Mouse (Mus musculus) neural tube, embryonic 14.5 days (tissue): ENCODE data around the gene Rangrf. TPM values are rescaled to one million over a fixed set of nuclear protein-coding genes. Genes with fewer than 3 reads are reported as not detected.
"Not testable (repeated sequence)": the region's sequence is repeated elsewhere in the genome, so short reads cannot be mapped to it uniquely, and the experiment has no call there.

ENCODE experiments used
- ATAC-seq: fragments of 200-750 bp; cut with Nextera tagmentation; 2 replicates; pipeline ENCODE4 v1.8.0; 2017; ENCODE audit warnings: low read depth, mild to moderate bottlenecking, moderate TSS enrichment, moderate library complexity
- H3K27ac ChIP-seq: fragments of 300-500 bp; sonication (generic); 2 replicates; pipeline ENCODE4 v1.5.1; 2014; ENCODE audit warnings: low read depth, mild to moderate bottlenecking, control low read depth, low read length, moderate library complexity, mixed read lengths
- H3K27me3 ChIP-seq: fragments of 300-500 bp; sonication (generic); 2 replicates; pipeline ENCODE4 v1.6.1; 2014; ENCODE audit warnings: low read length; ENCODE audit not compliant: control insufficient read depth, insufficient read depth
- H3K36me3 ChIP-seq: fragments of 300-500 bp; sonication (generic); 2 replicates; pipeline ENCODE4 v1.6.1; 2014; ENCODE audit warnings: low read length, mixed read lengths; ENCODE audit not compliant: control insufficient read depth, insufficient read depth
- H3K4me1 ChIP-seq: fragments of 300-500 bp; sonication (generic); 2 replicates; pipeline ENCODE4 v1.6.1; 2014; ENCODE audit warnings: low read length; ENCODE audit not compliant: control insufficient read depth, insufficient read depth
- H3K4me2 ChIP-seq: fragments of 300-500 bp; sonication (generic); 2 replicates; pipeline ENCODE4 v1.6.1; 2014; ENCODE audit warnings: mild to moderate bottlenecking, low read depth, low read length, control low read depth
- H3K4me3 ChIP-seq: fragments of 300-500 bp; sonication (generic); 2 replicates; pipeline ENCODE4 v1.5.1; 2014; ENCODE audit warnings: low read depth, low read length, control low read depth, mixed read lengths
- H3K9ac ChIP-seq: fragments of 300-500 bp; sonication (generic); replicated peaks from 2 replicates; pipeline ENCODE4 v1.6.1; 2014; ENCODE audit warnings: low read depth, mild to moderate bottlenecking, control low read depth, low read length, mixed read lengths
- H3K9me3 ChIP-seq: fragments of 300-500 bp; sonication (generic); 2 replicates; pipeline ENCODE4 v1.6.1; 2016; ENCODE audit warnings: low read length; ENCODE audit not compliant: control insufficient read depth
- WGBS: fragments of 180-500 bp; shearing (Covaris S2); extraction: QIAGEN DNeasy Blood & Tissue Kit; methylation state at CpG from one replicate; pipeline ENCODE4 v1.1.7; 2014; 5-methylcytosine and 5-hydroxymethylcytosine counted together
- polyA plus RNA-seq: library from polyadenylated mRNA; unstranded; fragments of >200 nt; fragmentation: Nextera tagmentation; extraction: Ambion mirVana; gene quantifications from 2 replicates; pipeline ENCODE4 v1.2.1, GENCODE M21; 2014

The Rangrf gene
- polyA plus RNA-seq, 1 experiment from 2014 or later, result 25.5 TPM

DNA sequence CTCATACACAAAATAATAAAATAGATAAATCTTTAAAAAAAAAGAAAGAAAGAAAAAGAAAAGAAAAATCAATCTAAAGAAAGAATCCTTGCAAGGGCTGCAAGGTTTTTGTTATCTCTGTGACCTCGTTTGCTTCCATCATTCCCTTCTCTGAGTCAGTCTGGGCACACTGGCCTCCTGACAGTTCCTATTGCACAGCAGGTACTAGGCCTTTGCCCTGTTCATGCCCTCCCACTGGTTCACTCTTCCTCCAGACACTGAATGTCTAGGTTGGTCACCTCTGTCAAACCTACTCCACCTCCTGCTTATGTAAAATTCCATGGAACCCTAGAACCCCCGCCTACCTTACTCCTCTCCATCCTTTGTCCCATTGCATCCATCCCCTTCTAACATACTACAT is 29.7 kb downstream of the Rangrf start:
- H3K27ac ChIP-seq, result no peak overlapping the region
- peaks cover 4% of the 10 kb centered on the region; the same call in 1 of the 2 replicates for H3K4me1 ChIP-seq
- H3K36me3 ChIP-seq, result no peaks in the 10 kb centered on the region
- no peak for ATAC-seq
- 76% methylated on average over 2 of the region's 2 CpGs for WGBS
- no peaks in the 10 kb centered on the region for H3K9me3 ChIP-seq
- H3K9ac ChIP-seq, result no peak overlapping the region
- H3K4me2 ChIP-seq, result no peak overlapping the region
- no peak overlapping the region for H3K4me3 ChIP-seq
- H3K27me3 ChIP-seq, result no peaks in the 10 kb centered on the region

- no peaks in the 10 kb centered on the region for H3K9me3 ChIP-seq
- H3K27me3 ChIP-seq, result no peaks in the 10 kb centered on the region
- WGBS, result 92% methylated on average over 8 of the region's 8 CpGs
- no peak overlapping the region for H3K9ac ChIP-seq
- no peak overlapping the region for H3K27ac ChIP-seq
- no peak for ATAC-seq
- no peak overlapping the region for H3K4me2 ChIP-seq
- peaks cover 10% of the 10 kb centered on the region; the same call in 1 of the 2 replicates for H3K4me1 ChIP-seq
- H3K4me3 ChIP-seq, result no peak overlapping the region
- no peaks in the 10 kb centered on the region for H3K36me3 ChIP-seq
These were observed 32.3 kb downstream of the Rangrf start for GRCm38 (mm10) chr11:68942731-68943130.

DNA sequence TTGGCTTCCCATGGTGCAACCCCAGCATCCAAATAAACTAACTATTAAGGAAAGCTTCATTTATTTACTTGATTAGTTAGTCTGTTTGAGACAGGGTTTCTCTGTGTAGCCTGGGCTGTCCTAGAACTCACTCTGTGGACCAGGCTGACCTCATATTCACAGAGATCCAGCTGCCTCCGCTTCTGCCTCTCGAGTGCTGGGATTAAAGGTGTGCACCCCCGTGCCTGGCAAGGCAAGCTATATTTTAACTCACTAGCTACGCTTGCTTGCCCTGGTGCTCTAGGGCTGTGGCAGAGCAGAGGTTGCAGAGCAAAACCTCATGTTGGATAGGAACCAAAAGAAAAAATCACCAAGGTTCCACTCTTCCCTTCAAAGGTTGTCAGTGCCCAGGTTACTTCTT is 34.5 kb downstream of the Rangrf start:
- H3K27me3 ChIP-seq, result no peaks in the 10 kb centered on the region
- WGBS, result 64% methylated on average over 4 of the region's 4 CpGs
- no peak for ATAC-seq

GRCm38 (mm10) chr11:68939451-68940304 is 35.3 kb downstream of the Rangrf start:
- Histone ChIP-seq H3K4me1 (peaks cover 10% of the 10 kb centered on the region; the same call in 1 of the 2 replicates), H3K36me3 (no peaks in the 10 kb centered on the region), H3K9me3 (no peaks in the 10 kb centered on the region), H3K27ac (peak overlapping the region; percentile 83), H3K4me2 (peak overlapping the region; percentile 82), H3K4me3 (peak overlapping the region; percentile 46), H3K27me3 (no peaks in the 10 kb centered on the region), H3K9ac (peak overlapping the region; percentile 43)
- peak; percentile 99 for ATAC-seq
- WGBS, result 2% methylated on average over 16 of the region's 16 CpGs

More for the DNA sequence above, 34.5 kb downstream of the Rangrf start:
- Histone ChIP-seq H3K4me3 (peak overlapping the region; percentile 46), H3K9me3 (no peaks in the 10 kb centered on the region), H3K4me2 (peak overlapping the region; percentile 82), H3K27ac (peak overlapping the region; percentile 83), H3K4me1 (peaks cover 10% of the 10 kb centered on the region; the same call in 1 of the 2 replicates), H3K9ac (peak overlapping the region; percentile 43), H3K36me3 (no peaks in the 10 kb centered on the region)

- not testable (repeated sequence) for H3K4me2 ChIP-seq, H3K27me3 ChIP-seq, H3K36me3 ChIP-seq, H3K27ac ChIP-seq, ATAC-seq, H3K4me3 ChIP-seq, H3K9ac ChIP-seq, H3K9me3 ChIP-seq
- peaks cover 10% of the 10 kb centered on the region; the same call in 1 of the 2 replicates for H3K4me1 ChIP-seq
- WGBS, result 88% methylated on average over 4 of the region's 4 CpGs
These were observed 38.0 kb downstream of the Rangrf start for GRCm38 (mm10) chr11:68936951-68937350.

GRCm38 (mm10) chr11:68933885-68934507 is 41.0 kb downstream of the Rangrf start:
- peak; percentile 56; the same call in 1 of the 2 replicates for ATAC-seq
- no peak overlapping the region for H3K9ac ChIP-seq
- H3K27me3 ChIP-seq, result no peaks in the 10 kb centered on the region
- no peaks in the 10 kb centered on the region for H3K36me3 ChIP-seq
- H3K4me3 ChIP-seq, result no peak overlapping the region
- H3K4me2 ChIP-seq, result no peak overlapping the region
- H3K27ac ChIP-seq, result no peak overlapping the region
- no peaks in the 10 kb centered on the region for H3K9me3 ChIP-seq
- WGBS, result 70% methylated on average over 5 of the region's 5 CpGs
- no peaks in the 10 kb centered on the region for H3K4me1 ChIP-seq

DNA sequence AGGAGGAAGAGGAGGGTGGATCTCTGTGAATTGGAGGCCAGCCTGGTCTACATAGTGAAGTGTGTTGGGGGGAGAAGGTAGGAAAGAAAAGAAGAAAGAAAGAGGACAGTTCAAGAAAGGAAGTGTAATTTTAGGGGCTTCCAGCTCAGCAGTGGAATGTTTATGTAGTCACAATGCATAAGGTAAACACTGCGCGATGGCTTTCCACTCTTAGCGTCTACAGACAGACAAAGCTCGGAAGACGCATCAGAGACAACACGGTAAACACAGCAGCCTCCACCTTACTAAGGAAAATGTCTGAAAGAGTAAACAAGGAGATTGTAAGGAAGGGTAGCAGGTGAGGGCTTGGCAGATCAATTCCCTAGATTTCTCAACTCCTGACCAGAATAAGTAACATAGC is 45.0 kb downstream of the Rangrf start:
- Histone ChIP-seq H3K4me3 (no peak overlapping the region), H3K36me3 (no peaks in the 10 kb centered on the region), H3K27me3 (no peaks in the 10 kb centered on the region), H3K9ac (no peak overlapping the region), H3K4me2 (no peak overlapping the region), H3K9me3 (no peaks in the 10 kb centered on the region), H3K4me1 (no peaks in the 10 kb centered on the region), H3K27ac (no peak overlapping the region)
- no peak for ATAC-seq
- 89% methylated on average over 6 of the region's 6 CpGs for WGBS

- Histone ChIP-seq H3K27me3 (no peaks in the 10 kb centered on the region), H3K4me1 (no peaks in the 10 kb centered on the region), H3K4me2 (no peak within 1 kb of the TSS), H3K27ac (no peak within 1 kb of the TSS), H3K9ac (no peak within 1 kb of the TSS), H3K36me3 (no peaks in the 10 kb centered on the region), H3K9me3 (no peaks in the 10 kb centered on the region), H3K4me3 (no peak within 1 kb of the TSS)
- ATAC-seq, result no peak
- WGBS, result 89% methylated on average over 3 of the region's 3 CpGs
These were observed 48.0 kb downstream of the Rangrf start, which contains the start of gene Odf4 for GRCm38 (mm10) chr11:68926981-68927380. Gene Odf4 (minus strand): TSS chr11:68927081.

- Histone ChIP-seq H3K9ac (no peak overlapping the region), H3K27me3 (no peaks in the 10 kb centered on the region), H3K9me3 (no peaks in the 10 kb centered on the region), H3K4me2 (no peak overlapping the region), H3K27ac (no peak overlapping the region), H3K4me1 (no peaks in the 10 kb centered on the region), H3K36me3 (no peaks in the 10 kb centered on the region), H3K4me3 (no peak overlapping the region)
- no peak for ATAC-seq
- WGBS, result 83% methylated on average over 2 of the region's 2 CpGs
These were observed 50.2 kb downstream of the Rangrf start for GRCm38 (mm10) chr11:68924749-68925148.
